Mouse (Mus musculus) limb, embryonic 13.5 days (tissue): Measurements from ENCODE around the gene Gtf2i. TPM values are rescaled to one million over a fixed set of nuclear protein-coding genes. Genes with fewer than 3 reads are reported as not detected.

ENCODE experiments used
- ATAC-seq: fragments of 200-750 bp; cut with Nextera tagmentation; 2 replicates; pipeline ENCODE4 v1.8.0; 2017; ENCODE audit warnings: low read depth, moderate number of reproducible peaks, moderate TSS enrichment; ENCODE audit not compliant: low FRiP score
- H3K27ac ChIP-seq: fragments of 300-500 bp; sonication (generic); 2 replicates; pipeline ENCODE4 v1.5.1; 2015; ENCODE audit warnings: inconsistent platforms, mild to moderate bottlenecking, moderate library complexity
- H3K27me3 ChIP-seq: fragments of 300-500 bp; sonication (generic); 2 replicates; pipeline ENCODE4 v1.6.1; 2015; ENCODE audit warnings: mild to moderate bottlenecking, inconsistent platforms
- H3K36me3 ChIP-seq: fragments of 300-500 bp; sonication (generic); 2 replicates; pipeline ENCODE4 v1.6.1; 2015; ENCODE audit warnings: inconsistent platforms, mild to moderate bottlenecking, moderate library complexity
- H3K4me1 ChIP-seq: fragments of 300-500 bp; sonication (generic); 2 replicates; pipeline ENCODE4 v1.6.1; 2015; ENCODE audit warnings: inconsistent platforms
- H3K4me2 ChIP-seq: fragments of 300-500 bp; sonication (generic); replicated peaks from 2 replicates; pipeline ENCODE4 v1.6.1; 2015; ENCODE audit warnings: inconsistent platforms, mild to moderate bottlenecking, moderate library complexity
- H3K4me3 ChIP-seq: fragments of 300-500 bp; sonication (generic); 2 replicates; pipeline ENCODE4 v1.5.1; 2015; ENCODE audit warnings: moderate library complexity, mild to moderate bottlenecking, inconsistent platforms
- H3K9ac ChIP-seq: fragments of 300-500 bp; sonication (generic); 2 replicates; pipeline ENCODE4 v1.6.1; 2015; ENCODE audit warnings: mild to moderate bottlenecking, inconsistent platforms
- H3K9me3 ChIP-seq: fragments of 300-500 bp; sonication (generic); 2 replicates; pipeline ENCODE4 v1.6.1; 2016; ENCODE audit warnings: inconsistent platforms
- WGBS: fragments of 180-500 bp; shearing (Covaris S2); methylation state at CpG from one replicate; pipeline ENCODE4 v1.1.7; 2015; 5-methylcytosine and 5-hydroxymethylcytosine counted together
- microRNA-seq: library from miRNA; unstranded; fragments of <30 nt; microRNA quantifications from one replicate; pipeline ENCODE4, GENCODE M21; 2016
- polyA plus RNA-seq: library from polyadenylated mRNA; unstranded; fragments of >200 nt; fragmentation: Nextera tagmentation; extraction: Ambion mirVana; gene quantifications from 2 replicates; pipeline ENCODE4 v1.2.1, GENCODE M21; 2015

The Gtf2i gene
- polyA plus RNA-seq, 1 experiment from 2014 or later = 209 TPM

DNA sequence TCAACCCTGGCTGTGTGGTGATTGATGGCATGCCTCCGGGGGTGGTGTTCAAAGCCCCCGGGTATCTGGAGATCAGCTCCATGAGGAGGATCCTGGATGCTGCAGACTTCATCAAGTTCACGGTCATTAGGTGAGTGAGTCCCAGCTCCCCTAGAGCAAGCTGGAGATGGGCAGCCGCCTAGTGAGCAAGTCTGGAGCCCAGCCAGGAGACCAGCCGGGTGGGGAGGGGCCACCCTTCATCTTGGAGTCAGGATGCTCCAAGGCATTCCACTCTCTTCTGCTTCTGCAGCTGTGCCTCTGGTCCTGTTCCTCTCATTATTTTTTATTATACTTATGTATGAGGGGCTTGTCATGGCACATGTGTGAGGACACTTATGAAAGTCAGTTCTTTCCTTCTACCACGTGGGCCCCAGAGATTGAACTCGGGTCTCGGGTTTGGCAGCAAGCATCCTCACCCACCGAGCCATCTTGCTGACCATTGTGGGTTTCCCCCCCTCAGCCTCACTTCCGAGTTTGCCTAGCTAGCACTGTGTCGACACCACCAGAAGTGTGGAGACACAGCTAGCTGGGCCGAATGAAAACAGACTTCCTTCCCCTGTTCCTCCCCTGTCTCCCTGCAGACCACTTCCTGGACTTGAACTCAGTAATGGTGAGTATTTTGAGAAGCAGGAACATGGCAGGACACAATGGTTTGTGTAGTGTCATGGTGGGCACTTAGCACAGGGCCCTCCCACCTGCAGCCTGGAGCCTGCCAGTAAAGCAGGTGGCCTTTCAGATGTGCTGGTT is 100.3 kb downstream of the Gtf2i start:
- no peak overlapping the region for H3K4me2 ChIP-seq
- H3K9me3 ChIP-seq = no peaks in the 10 kb centered on the region
- 61% methylated on average over 12 of the region's 12 CpGs for WGBS
- peaks cover 61% of the 10 kb centered on the region for H3K36me3 ChIP-seq
- no peak for ATAC-seq
- no peak overlapping the region for H3K4me3 ChIP-seq
- peaks cover 5% of the 10 kb centered on the region for H3K4me1 ChIP-seq
- no peaks in the 10 kb centered on the region for H3K27me3 ChIP-seq
- H3K27ac ChIP-seq = 0 out of 2 replicates have a peak overlapping the region, but pooled peaks have one; percentile 17
- H3K9ac ChIP-seq = no peak overlapping the region

DNA sequence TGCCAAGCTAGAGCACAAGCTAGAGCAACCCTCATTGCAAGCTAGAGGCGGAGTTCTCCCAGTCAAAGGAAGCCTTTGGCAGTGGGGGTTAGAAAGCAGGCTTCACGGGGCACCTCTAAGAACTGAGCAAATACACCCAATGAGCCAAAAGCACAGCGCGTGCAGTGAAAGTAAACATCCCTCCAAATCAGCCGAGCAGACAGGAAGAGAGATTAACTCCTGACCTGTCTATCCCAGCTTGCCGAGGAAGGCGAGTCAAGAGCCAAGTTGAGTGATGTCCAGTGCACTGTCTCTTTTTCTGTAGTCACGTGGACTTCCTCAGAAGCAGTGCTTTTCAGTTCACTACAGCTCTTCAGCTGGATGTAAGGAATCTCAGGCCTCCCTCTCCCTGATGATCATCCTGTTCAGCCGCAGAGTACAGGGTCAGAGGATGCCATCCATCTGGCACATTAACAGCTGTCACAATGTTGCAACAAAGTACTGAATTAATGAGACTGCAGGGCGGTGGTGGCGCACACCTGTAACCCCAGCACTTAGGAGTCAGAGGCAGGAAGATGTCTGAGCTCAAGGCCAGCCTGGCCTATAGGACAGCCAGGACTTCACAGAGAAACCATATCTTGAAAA is 104.5 kb downstream of the Gtf2i start:
- WGBS = 49% methylated on average over 11 of the region's 11 CpGs
- H3K27me3 ChIP-seq = no peaks in the 10 kb centered on the region
- no peak overlapping the region for H3K4me3 ChIP-seq
- ATAC-seq = no peak
- no peak overlapping the region for H3K9ac ChIP-seq
- no peak overlapping the region for H3K4me2 ChIP-seq
- peaks cover 5% of the 10 kb centered on the region for H3K4me1 ChIP-seq
- no peaks in the 10 kb centered on the region for H3K9me3 ChIP-seq
- H3K27ac ChIP-seq = no peak overlapping the region
- H3K36me3 ChIP-seq = peaks cover 49% of the 10 kb centered on the region

DNA sequence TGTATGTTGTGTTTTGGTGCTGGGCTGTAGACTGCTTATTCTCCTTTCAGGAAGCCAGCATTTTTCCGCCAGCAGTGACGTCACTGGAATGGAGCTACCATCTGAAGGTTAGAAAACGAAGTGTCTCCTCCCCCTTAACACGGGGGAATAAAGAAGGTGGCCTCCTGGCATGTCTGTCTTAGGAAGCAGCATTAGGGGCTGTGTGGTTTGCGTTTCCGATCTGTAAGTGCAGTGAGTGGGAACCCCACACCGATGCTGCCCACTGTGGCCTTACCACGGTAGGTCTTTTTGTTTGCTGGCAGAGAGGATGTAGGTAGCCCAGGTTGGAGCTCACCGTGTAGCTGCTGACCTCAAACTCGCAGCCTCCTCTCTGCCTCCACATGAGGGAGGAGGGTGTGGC is 107.8 kb downstream of the Gtf2i start:
- ATAC-seq = no peak
- no peak overlapping the region for H3K4me2 ChIP-seq
- 76% methylated on average over 10 of the region's 10 CpGs for WGBS

DNA sequence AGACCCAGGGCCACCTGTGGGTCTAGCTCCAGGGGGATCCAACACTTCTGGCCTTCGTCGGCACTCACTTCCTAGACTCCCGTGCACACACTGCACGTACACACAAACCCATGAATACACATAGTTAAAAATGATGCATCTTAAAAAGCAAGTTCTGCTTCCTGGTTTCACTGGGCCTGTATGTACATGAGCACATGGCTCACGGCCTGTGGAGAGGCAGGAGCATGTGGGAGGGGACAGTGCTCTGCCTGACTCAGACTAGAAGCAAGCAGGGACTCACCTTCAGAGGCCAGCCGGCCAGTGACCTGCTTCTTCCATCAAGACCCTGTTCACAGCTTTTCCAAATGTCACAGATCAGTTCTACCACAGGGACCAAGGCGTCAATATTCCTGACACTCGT is 120.9 kb downstream of the Gtf2i start:
- H3K4me3 ChIP-seq = no peak overlapping the region
- no peaks in the 10 kb centered on the region for H3K27me3 ChIP-seq
- no peak for ATAC-seq
- H3K4me2 ChIP-seq = no peak overlapping the region
- H3K4me1 ChIP-seq = no peaks in the 10 kb centered on the region
- H3K36me3 ChIP-seq = peaks cover 46% of the 10 kb centered on the region
- no peaks in the 10 kb centered on the region for H3K9me3 ChIP-seq
- H3K9ac ChIP-seq = no peak overlapping the region
- H3K27ac ChIP-seq = no peak overlapping the region
- WGBS = 89% methylated on average over 8 of the region's 8 CpGs

More for the DNA sequence above, 107.8 kb downstream of the Gtf2i start:
- Histone ChIP-seq H3K27ac (no peak overlapping the region), H3K4me1 (no peaks in the 10 kb centered on the region), H3K36me3 (peaks cover 51% of the 10 kb centered on the region), H3K9ac (no peak overlapping the region), H3K27me3 (no peaks in the 10 kb centered on the region), H3K4me3 (no peak overlapping the region), H3K9me3 (no peaks in the 10 kb centered on the region)

DNA sequence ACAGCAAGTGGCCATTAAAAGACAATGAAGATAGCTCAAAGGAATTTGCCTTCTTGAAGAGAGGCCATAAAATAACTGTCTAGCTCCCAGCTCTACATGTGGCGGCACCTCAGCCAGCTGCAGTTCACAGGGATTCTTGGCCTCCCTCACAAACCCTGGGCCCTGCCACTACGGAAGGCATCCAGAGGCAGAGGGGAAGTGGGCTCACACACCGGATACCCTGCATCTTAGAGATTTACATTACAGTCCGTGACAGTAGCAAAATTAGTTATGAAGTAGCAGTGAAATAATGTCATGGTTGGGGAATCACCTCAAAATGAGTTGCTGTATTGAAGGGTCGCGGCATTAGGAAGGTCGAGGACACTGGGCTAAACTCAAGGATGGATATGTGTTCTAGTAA is 126.0 kb downstream of the Gtf2i start:
- 66% methylated on average over 7 of the region's 7 CpGs for WGBS
- Histone ChIP-seq H3K36me3 (peaks cover 15% of the 10 kb centered on the region; the same call in 1 of the 2 replicates), H3K4me2 (no peak overlapping the region), H3K4me1 (peaks cover under 1% of the 10 kb centered on the region; the same call in 1 of the 2 replicates), H3K27me3 (no peaks in the 10 kb centered on the region), H3K4me3 (no peak overlapping the region), H3K27ac (no peak overlapping the region), H3K9ac (no peak overlapping the region), H3K9me3 (0 out of 2 replicates have a peak, but pooled peaks cover 3% of the 10 kb centered on the region)
- no peak for ATAC-seq

Small RNAs within 50 kb of the gene (microRNA-seq; reads per million reads assigned to microRNA genes)
- gene Mir3965 = not detected

Other genes starting within 250 kb of the Gtf2i start
- 10.4 and 10.5 TPM in 2 replicates for gene Castor2, start 215.0 kb downstream of the Gtf2i start, polyA plus RNA-seq
- gene Rcc1l, start 138.0 kb downstream of the Gtf2i start, polyA plus RNA-seq = 34.2 and 35.1 TPM in 2 replicates
- gene Gtf2ird2, start 130.7 kb downstream of the Gtf2i start, polyA plus RNA-seq = 11.0 and 11.9 TPM in 2 replicates
- gene Ncf1, start 85.1 kb downstream of the Gtf2i start, polyA plus RNA-seq = 2.7 and 2.8 TPM in 2 replicates
- gene Gtf2ird1, start 142.0 kb upstream of the Gtf2i start, polyA plus RNA-seq = 137 and 141 TPM in 2 replicates
- gene Clip2, start 237.7 kb upstream of the Gtf2i start, polyA plus RNA-seq = 5.5 and 5.7 TPM in 2 replicates
- gene Syna, start 245.4 kb upstream of the Gtf2i start, polyA plus RNA-seq = 0.18 and 0.20 TPM in 2 replicates